Mouse (Mus musculus): ENCODE data around the gene Bbip1.
A peak's percentile ranks its signal among the peaks of the same experiment; 100 is the strongest.
"Not testable (repeated sequence)": the region's sequence is repeated elsewhere in the genome, so short reads cannot be mapped to it uniquely, and the experiment has no call there.

The Bbip1 gene

DNA sequence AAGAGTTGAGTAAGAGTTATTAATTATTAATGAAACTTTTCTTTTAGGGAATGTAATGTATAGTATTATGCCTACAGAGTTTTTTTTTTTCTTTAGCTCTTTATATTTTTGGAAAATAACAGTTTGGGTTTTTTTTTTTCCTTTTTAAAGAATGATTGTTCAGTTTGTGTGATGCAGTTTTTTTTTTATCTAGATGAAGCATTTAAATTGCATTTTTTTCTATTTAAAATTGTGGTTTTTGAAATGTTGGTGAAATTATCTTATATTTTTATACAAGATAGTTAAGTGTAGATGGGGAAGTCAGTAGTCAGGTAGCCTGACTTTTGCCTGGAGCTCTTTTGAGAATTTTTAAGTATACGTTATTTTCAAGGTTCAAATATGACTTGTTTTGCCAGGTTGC lies 17.7 kb downstream of the Bbip1 start:
- DNase-seq (ENCODE audit: extremely low spot score, low read depth, low spot score) = no peak

DNA sequence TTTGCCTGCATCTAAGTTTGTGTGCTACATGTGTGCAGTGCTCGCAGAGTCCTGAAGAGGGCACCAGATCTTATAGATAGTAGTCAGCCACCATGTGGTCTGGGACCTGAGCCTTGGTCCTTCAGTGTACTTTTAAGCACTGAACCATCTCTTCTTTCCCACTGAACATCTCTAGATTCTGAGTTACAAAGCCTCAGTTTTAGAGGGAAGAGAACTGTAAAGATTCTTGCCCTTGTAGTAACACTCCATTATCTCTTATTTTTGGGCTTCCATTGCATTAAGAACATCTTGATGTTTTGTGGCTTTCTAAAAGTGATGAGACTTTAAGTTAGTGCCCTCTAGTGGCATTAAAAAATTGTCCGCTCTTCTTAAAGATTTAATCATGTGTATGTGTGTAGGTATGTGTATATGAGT lies 19.1 kb downstream of the Bbip1 start:
- no peak for DNase-seq (ENCODE audit: extremely low spot score, low read depth, low spot score)

DNA sequence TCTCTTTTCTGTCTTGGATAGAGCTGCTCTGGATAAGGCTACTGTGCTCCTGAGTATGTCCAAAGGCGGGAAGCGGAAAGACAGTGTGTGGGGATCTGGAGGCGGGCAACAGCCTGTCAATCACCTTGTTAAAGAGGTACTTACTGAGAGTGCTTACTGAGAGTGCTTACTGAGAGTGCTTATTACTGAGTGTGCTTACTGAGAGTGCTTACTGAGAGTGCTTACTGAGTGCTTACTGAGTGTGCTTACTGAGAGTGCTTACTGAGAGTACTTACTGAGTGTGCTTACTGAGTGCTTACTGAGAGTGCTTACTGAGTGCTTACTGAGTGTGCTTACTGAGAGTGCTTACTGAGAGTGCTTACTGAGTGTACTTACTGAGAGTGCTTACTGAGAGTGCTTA lies 22.4 kb downstream of the Bbip1 start:
- DNase-seq (ENCODE audit: extremely low spot score, low read depth, low spot score) = not testable (repeated sequence)

DNA sequence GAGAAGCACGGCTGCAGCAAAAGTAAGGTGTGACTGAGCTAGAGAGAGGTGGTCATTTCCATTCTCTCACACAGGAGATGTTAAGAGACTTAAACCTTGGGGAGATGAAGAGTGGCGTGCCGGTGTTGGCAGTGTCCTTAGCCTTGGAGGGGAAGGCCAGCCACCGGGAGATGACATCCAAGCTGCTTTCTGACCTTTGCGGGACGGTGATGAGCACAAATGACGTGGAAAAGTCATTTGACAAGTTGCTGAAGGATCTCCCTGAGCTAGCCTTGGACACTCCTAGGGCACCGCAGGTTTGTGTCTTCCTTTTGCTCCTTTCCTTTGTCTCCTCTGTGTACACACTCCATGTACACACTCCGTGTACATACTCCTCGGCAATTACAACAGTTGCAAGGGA lies 24.9 kb downstream of the Bbip1 start:
- DNase-seq (ENCODE audit: extremely low spot score, low read depth, low spot score) = no peak

DNA sequence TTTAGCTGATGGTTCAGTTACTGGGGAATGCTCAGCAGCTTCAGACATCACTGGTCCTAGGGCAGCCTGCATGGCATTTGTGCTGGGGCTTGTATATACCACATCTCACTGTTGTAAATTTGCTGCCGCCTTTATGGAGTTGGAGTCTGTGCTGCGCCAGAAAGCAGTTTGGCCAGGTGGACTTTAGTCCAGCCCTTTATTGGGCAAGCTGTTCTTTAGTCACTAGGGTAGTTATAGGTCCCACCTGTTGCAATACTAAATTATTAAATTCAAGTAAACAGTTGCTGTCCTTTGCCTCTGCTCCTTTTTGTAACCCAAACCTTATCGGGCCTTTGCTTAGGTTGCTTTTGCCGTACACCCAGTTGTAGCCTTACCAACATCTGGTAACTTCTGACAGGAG lies 29.5 kb downstream of the Bbip1 start:
- DNase-seq (ENCODE audit: extremely low spot score, low read depth, low spot score) = no peak

DNA sequence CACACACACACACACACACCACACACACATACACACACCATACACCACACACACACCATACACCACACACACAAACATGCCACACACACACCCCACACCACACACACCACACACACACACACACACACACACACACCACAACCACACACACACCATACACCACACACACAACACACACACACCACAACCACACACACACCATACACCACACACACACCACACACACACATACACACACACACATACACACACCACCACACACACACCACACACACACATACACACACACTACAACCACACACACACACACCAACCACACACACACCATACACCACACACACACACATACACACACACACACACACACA lies 37.7 kb downstream of the Bbip1 start:
- not testable (repeated sequence) for DNase-seq (ENCODE audit: extremely low spot score, low read depth, low spot score)

DNA sequence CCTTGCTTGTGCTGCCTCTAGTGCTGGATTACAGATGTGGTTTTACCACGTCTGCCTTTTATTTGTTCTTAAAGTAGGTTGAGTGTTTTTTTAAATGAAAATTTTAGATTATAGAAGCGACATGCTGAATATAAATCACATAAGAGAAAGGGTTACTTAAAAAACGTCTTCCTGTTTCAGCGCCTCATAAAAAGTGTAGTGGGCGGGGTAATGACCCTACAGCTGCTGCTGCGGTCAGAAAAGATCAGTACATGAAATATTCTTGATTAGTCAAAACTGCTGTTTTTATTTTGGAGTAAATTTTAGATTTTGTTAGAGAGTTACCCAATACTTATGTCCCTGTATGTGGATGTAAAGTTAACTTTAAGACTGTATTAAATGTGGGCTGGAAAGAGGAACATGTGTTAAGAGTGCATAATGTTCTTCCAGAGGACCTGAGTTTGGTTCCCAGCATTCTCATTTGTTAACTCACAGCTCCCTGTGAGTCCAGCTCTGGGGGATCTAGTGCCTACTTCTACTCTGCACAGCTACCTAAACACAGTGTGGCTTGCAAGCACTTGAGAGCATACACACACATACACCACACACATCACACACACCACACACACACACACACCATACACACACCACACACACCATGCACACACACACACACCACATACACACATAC lies 38.3 kb downstream of the Bbip1 start:
- no peak for DNase-seq (ENCODE audit: extremely low spot score, low read depth, low spot score)

DNA sequence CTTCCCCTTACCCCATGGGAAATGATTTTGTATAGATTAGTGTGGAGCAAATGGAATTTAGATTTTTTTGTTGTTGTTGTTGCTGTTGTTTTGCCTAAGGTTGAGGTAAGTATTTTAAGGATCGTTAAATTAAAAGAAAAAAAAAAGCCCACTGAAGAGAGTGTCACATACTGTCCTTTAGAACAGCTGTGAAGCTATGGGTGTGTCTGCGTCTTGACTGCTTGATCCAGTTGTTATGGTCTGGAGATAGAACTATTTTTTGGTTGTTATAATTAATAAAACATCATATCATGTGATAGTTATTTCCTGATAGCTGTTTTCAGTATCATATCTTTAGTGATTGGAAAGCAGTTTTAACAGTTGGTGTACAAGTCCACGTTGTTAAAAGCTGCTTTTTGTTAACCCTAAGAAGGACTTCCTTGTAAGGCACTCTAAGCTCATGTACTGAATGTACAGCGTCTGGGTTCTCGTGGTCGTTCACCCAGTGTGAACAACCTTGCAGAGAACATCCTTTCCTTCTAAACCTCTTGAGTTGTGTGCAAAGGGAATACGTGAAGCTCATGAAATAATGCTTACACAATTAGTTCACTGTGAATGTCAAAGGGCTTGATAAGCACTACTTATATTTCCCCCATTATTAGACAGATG lies 39.5 kb downstream of the Bbip1 start:
- no peak for DNase-seq (ENCODE audit: extremely low spot score, low read depth, low spot score)

DNA sequence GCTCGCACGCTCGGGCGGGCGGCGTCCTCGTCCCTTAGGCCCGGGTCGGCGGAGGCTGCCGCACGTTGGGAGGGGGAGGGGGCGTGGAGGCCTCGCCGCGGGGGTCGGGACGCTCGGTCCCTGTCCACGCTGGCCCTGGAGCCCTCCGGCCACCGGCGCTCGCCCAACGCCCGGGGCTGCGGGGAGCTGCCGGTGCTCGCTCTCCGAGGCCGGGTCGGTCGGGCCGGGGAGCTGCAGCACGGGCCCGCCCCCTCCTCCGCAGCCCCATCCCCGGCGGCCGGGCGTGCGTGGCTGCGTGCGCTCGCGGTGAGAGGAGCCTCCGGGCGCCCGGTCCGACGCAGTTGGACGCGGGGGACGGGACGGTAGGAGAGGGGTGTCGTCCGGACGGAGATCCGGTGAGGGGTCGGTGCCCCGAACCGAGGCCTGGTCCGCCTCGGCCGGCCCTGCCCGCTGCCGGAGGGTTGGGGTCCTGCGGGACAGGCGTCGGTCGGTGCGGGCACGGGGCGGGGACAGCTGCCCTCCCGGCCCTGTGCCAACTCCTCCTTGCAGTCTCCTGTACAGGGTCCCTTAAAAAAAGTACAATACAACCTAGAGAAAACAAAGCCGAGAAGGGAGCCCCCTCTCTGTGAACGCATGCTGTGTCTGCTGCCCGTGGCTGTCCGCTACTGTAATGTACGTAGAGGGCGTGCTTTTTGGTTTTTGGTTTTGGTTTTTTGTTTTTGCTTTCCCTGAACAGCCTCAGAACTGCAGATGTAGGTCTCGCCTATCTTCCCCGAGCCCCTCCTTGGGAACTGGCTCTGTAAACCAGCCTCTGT lies 40.7 kb downstream of the Bbip1 start:
- no peak for DNase-seq (ENCODE audit: extremely low spot score, low read depth, low spot score)

DNA sequence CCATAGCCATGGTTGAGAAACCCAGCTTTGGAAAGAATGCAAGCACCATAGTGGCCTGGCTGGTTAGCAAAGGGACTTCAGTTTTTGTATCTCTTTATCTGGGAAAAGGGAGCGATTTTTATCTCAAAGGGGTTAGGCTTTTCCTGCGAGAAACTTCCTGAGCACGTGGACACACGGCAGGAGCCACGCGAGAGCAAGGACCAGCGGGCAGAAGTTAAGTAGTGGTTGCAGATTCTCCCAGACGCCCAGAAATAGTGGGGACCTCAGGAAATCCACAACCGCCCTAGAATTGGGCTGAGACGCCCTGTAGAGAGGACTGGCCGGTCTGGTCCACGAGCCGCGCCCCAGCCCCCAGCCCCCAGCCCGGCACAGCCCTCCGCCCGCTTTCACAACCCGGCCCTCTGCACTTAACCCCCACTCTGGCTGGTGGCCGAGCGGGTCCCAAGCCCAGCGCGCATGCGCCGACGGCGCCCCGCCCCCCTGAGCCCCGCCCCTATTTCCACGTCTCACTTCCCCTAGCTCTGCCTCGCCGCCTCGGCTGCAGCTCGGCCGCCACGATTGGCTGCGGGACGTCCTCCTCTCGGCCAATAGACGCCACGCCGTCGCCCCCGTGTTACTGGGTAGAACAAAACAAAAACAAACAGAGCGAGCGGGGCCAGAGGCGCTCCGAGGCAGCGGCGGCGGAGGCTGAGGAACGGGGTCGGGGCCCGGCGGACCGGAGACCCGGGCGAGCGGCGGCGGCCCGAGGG lies 41.5 kb downstream of the Bbip1 start:
- peak; percentile 60 for DNase-seq (ENCODE audit: extremely low spot score, low read depth, low spot score)

DNA sequence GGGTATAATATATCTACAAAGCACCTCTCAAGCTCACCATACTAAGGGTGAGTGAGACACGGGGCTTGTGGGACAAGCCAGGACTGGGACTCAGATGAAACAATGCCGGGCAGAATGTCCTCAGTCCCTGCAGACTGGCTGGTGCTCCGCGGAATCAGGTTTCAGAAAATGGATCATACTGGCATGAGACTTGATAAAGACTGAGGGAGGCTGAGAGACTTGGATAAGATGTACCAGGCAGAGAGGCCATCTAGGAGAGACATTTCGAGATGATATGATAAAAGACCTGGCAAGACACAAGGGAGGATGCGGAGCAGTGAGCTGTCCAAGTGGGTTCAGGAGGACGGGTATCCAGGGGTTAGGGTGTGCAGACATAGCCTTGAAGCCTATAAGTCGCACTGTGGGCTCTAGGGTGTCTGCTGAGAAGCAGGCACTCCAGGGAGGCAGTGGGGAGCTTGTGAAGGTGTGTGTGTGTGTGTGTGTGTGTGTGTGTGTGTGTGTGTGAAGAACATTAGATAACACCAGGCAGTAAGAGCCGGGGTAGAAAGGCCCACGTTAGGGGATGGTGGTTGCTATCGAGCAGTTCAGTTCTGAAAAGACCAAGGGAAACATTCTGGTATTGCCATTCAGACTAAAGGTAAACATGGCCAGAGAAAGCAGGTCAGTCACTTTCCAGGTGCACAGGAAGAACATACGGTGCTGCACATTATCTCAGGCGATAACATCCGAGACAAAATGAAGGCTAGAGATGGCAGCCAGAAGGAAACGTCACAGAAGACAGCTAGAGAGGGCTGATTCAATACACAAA lies 42.3 kb downstream of the Bbip1 start:
- no peak for DNase-seq (ENCODE audit: extremely low spot score, low read depth, low spot score)

DNA sequence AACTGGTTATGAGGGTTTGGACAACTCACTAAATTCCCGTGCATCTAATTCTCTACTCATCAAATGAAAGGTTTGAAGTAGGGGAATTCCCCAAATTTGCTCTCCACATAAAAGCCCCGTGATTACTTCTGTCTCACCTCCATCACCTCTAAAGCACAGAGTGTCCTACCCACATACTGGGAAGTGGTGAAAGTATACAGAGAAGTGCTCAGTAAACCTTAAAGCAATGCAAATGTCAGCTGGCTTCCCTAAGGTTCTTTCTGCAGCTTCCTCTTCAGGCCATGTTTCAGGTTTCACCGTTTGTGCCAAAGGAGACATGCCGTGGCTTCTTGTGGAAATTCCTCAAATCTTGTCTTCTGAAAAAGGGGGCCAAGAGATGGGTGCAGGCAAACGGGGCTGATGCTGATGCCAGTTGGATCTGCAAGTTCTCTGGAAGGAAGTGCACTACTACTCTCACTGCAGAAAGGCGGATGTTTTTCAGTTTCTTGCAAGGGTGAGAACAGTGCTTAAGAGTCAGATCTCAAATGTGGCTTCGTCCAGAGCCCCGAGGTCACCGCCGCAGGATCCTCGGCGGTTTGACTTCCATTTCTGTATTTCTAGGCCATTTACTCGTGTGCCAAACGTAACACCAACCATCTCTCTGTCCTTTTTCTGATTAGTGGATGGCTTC lies 44.4 kb downstream of the Bbip1 start:
- DNase-seq (ENCODE audit: extremely low spot score, low read depth, low spot score) = no peak

DNA sequence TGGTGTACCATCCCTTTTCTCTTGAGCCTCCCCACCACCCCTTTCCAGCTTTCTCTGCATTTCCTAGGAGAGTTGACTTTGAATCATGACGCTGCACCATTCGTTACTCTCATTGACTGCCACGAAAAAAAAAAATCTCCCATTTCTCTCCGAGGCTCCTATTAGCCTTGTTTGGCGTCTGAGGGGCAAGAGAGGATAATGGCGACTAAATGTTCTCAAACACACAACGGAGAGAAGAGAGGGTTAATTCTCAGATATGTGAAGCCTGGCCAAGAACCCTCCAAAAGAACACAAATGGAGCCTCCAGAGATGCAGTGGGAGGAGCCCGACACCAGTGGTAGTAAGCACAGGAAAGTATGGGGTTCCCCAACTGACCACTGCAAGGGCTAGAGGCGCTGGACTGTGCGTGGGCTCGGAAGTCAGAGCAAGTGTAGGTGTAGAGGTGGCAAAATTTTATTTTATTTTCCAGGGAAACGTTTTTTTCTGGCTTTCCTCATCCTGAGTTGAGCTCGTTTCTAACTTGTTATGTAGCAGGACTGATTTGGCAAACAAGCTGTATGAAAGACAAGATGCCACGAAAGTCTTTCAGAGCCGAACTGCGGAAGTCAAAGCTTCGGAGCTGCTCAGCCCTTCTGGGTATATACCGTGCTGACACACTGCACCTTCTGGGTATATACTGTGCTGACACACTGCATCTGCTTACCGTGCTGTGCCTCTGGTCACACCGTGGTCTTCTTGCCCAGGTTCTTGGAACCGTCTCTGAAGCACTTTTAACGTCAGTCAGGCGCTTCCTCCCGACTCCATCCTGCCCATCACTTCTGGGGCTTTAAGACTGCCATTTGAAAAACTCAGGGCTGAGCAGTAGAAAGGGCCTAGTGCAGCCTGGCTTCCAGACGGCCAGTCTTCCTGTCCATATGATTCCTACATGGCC lies 45.2 kb downstream of the Bbip1 start:
- DNase-seq (ENCODE audit: extremely low spot score, low read depth, low spot score) = no peak

DNA sequence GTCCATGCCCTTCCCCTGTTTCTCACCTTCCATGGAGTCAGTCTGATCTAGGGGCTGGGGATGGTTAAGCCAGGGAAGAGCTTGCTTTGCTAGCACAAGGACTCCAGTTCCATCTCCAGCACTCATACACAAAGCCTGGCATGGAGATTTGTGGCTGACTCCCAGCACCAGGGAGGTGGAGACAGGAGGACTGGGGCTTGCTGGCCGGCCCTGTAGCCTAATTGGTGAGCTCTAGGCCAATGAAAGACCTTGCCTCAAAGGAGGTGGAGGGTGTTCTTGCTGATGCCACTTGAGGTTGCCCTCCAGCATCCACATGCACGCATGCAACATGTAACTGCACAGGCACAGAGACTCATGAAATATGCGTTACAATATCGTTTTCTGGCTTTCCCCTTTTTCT lies 45.9 kb downstream of the Bbip1 start:
- DNase-seq (ENCODE audit: extremely low spot score, low read depth, low spot score) = no peak

DNA sequence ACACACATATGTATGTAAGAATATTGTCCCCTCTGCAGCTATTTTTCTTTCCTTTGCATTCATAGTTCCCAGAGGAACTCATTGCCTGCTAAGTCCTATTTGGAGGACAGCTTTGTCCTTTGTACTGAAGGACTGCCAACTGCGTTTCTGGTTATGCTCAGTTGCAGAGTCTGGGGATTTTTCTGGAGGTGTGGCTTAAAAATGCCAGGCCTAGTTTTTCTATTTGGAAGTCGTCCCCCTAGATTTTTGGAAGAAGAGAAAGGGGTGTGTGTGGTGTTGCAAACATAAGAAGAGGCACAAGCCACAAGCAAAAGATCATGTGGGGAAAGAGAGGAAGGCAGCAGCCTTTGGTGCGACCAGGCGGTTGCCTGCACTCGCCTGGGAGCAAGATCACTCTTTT lies 46.4 kb downstream of the Bbip1 start:
- DNase-seq (ENCODE audit: extremely low spot score, low read depth, low spot score) = no peak

DNA sequence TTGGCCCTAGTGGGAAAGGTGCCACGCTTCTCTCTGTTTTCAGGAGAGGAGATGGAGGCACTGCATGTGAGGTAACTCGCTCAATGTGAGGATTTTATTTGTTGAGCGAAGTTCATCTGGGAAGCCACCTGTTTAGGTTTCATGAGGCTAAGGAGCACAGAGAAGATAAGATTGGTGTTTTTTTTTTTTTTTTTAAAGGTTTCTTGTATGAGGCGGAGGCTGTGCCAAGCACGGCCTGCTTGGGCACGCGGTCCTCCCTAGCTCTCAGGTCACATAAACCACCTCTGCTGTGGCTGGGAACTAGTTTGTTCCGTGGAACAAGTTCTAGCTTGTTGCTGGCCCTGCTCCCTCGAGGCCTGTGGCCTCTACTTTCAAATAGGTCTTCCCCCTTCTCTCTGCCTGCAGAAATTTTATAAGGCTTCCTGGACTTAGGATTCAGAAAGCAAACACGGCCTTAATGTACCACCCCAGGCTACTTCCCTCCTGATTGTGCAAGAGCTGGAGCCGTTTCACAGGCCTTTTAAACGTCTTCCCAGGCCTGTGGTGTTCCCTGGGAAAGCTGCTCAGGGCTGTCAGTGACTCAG lies 49.8 kb downstream of the Bbip1 start:
- no peak for DNase-seq (ENCODE audit: extremely low spot score, low read depth, low spot score)

DNA sequence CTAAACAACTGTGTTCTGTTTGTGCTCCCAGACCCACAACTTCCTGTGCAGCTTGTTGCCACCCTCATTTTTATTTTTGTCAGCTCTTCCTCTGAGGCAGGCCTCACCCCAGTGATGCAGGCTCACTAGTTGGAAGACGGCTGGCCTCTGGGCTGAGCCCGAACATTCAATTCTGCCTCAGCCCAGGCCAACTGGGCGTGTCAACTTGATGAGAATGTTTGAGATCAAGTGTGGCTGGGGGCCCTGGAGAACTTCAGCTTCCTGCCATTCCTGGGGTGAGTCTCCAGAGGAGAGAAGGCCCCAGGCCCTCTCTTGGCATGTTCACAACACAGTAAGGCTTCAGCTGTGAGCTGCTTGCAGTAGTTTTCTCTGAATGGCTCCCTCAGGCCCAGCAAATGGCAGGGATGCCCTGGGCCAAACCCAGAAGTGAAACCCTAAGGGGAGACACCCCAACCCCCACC lies 50.7 kb downstream of the Bbip1 start:
- DNase-seq (ENCODE audit: extremely low spot score, low read depth, low spot score) = no peak

DNA sequence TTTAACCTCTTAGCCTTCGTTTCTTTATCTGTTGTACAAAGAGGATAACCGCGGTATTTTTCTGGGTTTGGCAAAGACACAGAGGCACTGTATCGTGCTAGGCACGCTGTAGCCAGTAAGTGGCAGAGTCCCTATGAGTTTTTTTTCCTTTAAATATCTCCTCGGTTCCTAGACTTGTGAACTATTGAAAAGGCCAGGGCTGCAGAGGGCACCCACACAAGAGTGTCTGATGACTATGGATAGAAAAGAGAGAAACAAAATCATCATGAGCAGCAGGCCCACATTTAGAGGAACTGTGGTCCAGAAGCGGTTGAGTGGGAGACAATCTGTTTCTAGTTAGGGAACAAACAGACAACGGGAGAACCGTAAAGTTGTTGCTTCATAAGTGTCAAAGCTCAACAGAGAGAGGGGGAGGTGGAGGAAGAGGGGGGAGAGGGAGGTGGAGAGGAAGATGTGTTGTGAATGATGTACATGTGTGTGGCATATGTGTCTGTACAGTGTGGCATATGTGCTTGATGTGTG lies 51.5 kb downstream of the Bbip1 start:
- no peak for DNase-seq (ENCODE audit: extremely low spot score, low read depth, low spot score)

All from hindlimb bud, embryonic 11.5 days (tissue).